Comparison of ENCODE assay signal across 8 mouse cellular contexts in the genomic region with DNA sequence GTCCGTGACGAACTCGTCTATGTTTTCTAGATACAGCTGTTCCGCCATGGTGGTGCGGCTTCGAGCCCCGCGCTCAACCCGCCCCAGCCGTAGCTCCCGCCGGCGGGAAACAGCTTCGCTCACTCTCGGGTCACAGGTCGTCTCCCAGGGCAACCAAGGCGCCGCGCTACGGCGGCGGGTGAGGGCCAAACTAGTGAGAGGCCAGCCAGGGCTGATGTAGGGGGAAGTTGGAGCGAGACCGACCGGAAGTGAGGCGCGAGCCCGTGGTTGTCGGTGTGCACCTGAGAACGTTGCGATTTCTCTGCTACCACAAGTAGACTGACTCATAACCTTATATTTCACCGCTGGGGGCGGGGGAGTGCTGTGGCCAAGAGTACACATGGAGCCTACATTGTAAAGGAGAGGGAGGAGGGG. TPM values are rescaled to one million over a fixed set of nuclear protein-coding genes. Genes with fewer than 3 reads are reported as not detected.
A peak's percentile ranks its signal among the peaks of the same experiment; 100 is the strongest.
DNase-seq lines count a peak whose midpoint lies in the region; ATAC-seq lines count a peak whose summit lies in the region.

A gene (minus strand): TSS at position 190 of the 414 bp plus-strand sequence.

- intact Hi-C loops in heart, postnatal 14 days (cut with DNase I): loop anchor here (5.0 kb wide), 1 partner anchor 106 kb away; a partner anchor contains a TSS

- peak within 1 kb of the TSS; percentile 92 for H3K4me3 ChIP-seq in forebrain, embryonic 14.5 days (ENCODE audit: low read depth, low read length)
- H3K4me3 ChIP-seq in neural tube, embryonic 15.5 days (replicated peaks): peak within 1 kb of the TSS; percentile 100

- no peaks in the 10 kb centered on the region for H3K27me3 ChIP-seq in forebrain, embryonic 14.5 days (replicated peaks; ENCODE audit: control insufficient read depth, insufficient read depth, low read length)
- no peaks in the 10 kb centered on the region for H3K27me3 ChIP-seq in neural tube, embryonic 15.5 days (replicated peaks)

- WGBS in forebrain, embryonic 14.5 days: under 1% methylated on average over 33 of the region's 33 CpGs
- WGBS in neural tube, embryonic 15.5 days: under 1% methylated on average over 33 of the region's 33 CpGs

- H3K27ac ChIP-seq in forebrain, embryonic 14.5 days (ENCODE audit: low read depth, low read length): peak within 1 kb of the TSS; percentile 74
- H3K27ac ChIP-seq in neural tube, embryonic 15.5 days (replicated peaks): peak within 1 kb of the TSS; percentile 87

- DNase-seq in ES-CJ7 (ENCODE audit: low read depth, low spot score): peak; percentile 97
- peak; percentile 97 for DNase-seq in cerebellum, adult 11 months
- DNase-seq in forebrain, embryonic 14.5 days (ENCODE audit: low spot score): peak; percentile 97
- DNase-seq in heart, postnatal 14 days: peak; percentile 99 to 100
- DNase-seq in layer of hippocampus, adult 11-12 months (ENCODE audit: low spot score): peak; percentile 99
- peak; percentile 98 to 99 for DNase-seq in lung, adult 18-20 months
- peak; percentile 98 for DNase-seq in testis, postnatal 14 days (ENCODE audit: low spot score)

- peak within 1 kb of the TSS; percentile 74 for H3K4me2 ChIP-seq in forebrain, embryonic 14.5 days (ENCODE audit: low read length)
- peak within 1 kb of the TSS; percentile 81 for H3K4me2 ChIP-seq in neural tube, embryonic 15.5 days

- ATAC-seq in forebrain, embryonic 14.5 days: peak; percentile 97
- peak; percentile 96 for ATAC-seq in neural tube, embryonic 15.5 days (ENCODE audit: low FRiP score)

- H3K36me3 ChIP-seq in forebrain, embryonic 14.5 days (ENCODE audit: control insufficient read depth, insufficient read depth, low read length): peaks cover 12% of the 10 kb centered on the region
- peaks cover 24% of the 10 kb centered on the region for H3K36me3 ChIP-seq in neural tube, embryonic 15.5 days

- H3K9me3 ChIP-seq in forebrain, embryonic 14.5 days (replicated peaks; ENCODE audit: control insufficient read depth, low read length): no peaks in the 10 kb centered on the region
- no peaks in the 10 kb centered on the region for H3K9me3 ChIP-seq in neural tube, embryonic 15.5 days (replicated peaks)

- peak within 1 kb of the TSS; percentile 84 for H3K9ac ChIP-seq in forebrain, embryonic 14.5 days (ENCODE audit: low read length)
- peak within 1 kb of the TSS; percentile 87 for H3K9ac ChIP-seq in neural tube, embryonic 15.5 days (replicated peaks)

- peaks cover 7% of the 10 kb centered on the region; the same call in 1 of the 2 replicates for H3K4me1 ChIP-seq in forebrain, embryonic 14.5 days (ENCODE audit: control insufficient read depth, insufficient read depth, low read length)
- peaks cover 19% of the 10 kb centered on the region for H3K4me1 ChIP-seq in neural tube, embryonic 15.5 days

RNA-seq across cellular contexts. Expression of the gene that starts here (rescaled TPM):
- polyA plus RNA-seq in forebrain, embryonic 14.5 days (2014; fragmentation: Nextera tagmentation; extraction: Ambion mirVana): 49.9 and 54.1 TPM in 2 replicates
- 10 to 100 TPM; 11.0 to 11.2 TPM for total RNA-seq in heart, postnatal 14 days (2021)
- polyA plus RNA-seq in neural tube, embryonic 15.5 days (2015; fragmentation: Nextera tagmentation; extraction: Ambion mirVana): 40.3 and 46.8 TPM in 2 replicates

Comparison
In these comparisons a context has a peak if more than half of its experiments do, and no peak if none do; other contexts are left out.
1. Peak in every context shown above with its lines: DNase-seq, ATAC-seq, H3K4me3 ChIP-seq and H3K27ac ChIP-seq.